Mouse (Mus musculus) left cerebral cortex, adult 6 months (tissue): ENCODE measurements around the gene Tes3-ps. TPM values are rescaled to one million over a fixed set of nuclear protein-coding genes. Genes with fewer than 3 reads are reported as not detected.

ENCODE experiments used
- long read RNA-seq, 2 experiments: library from polyadenylated mRNA; unstranded; transcript quantifications; one replicate each; pipeline ENCODE4 v2.0.0; 2019 to 2020
- polyA plus RNA-seq: library from polyadenylated mRNA; unstranded; fragments of <200 nt; fragmentation: Nextera tagmentation; gene quantifications from 2 replicates; pipeline ENCODE4 v1.2.3, GENCODE M21; 2021

The Tes3-ps gene
- 0.16 and 0.35 TPM in 2 replicates for polyA plus RNA-seq
- long read RNA-seq, experiment 1, partial matches to known transcripts = 0 of 2 reads
- long read RNA-seq, experiment 1, other reads (novel, unspliced or antisense) = 0 of 2 reads
- long read RNA-seq, experiment 2 = 0 reads

GRCm38 (mm10) chr13:49492376-49493368 is at the start of gene Tes3-ps:
Gene Tes3-ps, plus strand, starts transcription at chr13:49493318.

GRCm38 (mm10) chr13:49504510-49504909 is 11.4 kb downstream of the Tes3-ps start, which contains the start of gene Ecm2:
Gene Ecm2, plus strand, starts transcription at chr13:49504810.

GRCm38 (mm10) chr13:49544279-49544678 is 51.2 kb downstream of the Tes3-ps start, which contains the start of gene Aspn:
Gene Aspn, plus strand, starts transcription at chr13:49544443.

Other genes with a start within 250 kb of the Tes3-ps start
- gene Susd3, start 244.6 kb upstream of the Tes3-ps start, polyA plus RNA-seq = 2.6 and 3.0 TPM in 2 replicates
- gene Fgd3, start 173.0 kb upstream of the Tes3-ps start, polyA plus RNA-seq = 0.31 and 0.46 TPM in 2 replicates
- gene Bicd2, start 151.7 kb upstream of the Tes3-ps start, polyA plus RNA-seq = 9.0 and 9.1 TPM in 2 replicates
- 8.1 and 8.9 TPM in 2 replicates for gene Ippk, start 72.1 kb upstream of the Tes3-ps start, polyA plus RNA-seq
- gene Ecm2, start 11.5 kb downstream of the Tes3-ps start, polyA plus RNA-seq = 1.3 TPM in 2 replicates
- gene Aspn, start 51.1 kb downstream of the Tes3-ps start, polyA plus RNA-seq = 0.16 and 0.47 TPM in 2 replicates
- gene Omd, start 89.1 kb downstream of the Tes3-ps start, polyA plus RNA-seq = 0.99 and 1.4 TPM in 2 replicates
- 3.5 and 4.7 TPM in 2 replicates for gene Ogn, start 114.7 kb downstream of the Tes3-ps start, polyA plus RNA-seq
- gene Cenpp, start 159.5 kb downstream of the Tes3-ps start, polyA plus RNA-seq = 1.2 TPM in 2 replicates
- gene Nol8, start 159.8 kb downstream of the Tes3-ps start, polyA plus RNA-seq = 11.0 and 11.2 TPM in 2 replicates
- gene Iars, start 188.8 kb downstream of the Tes3-ps start, polyA plus RNA-seq = 9.8 and 12.3 TPM in 2 replicates